Mouse (Mus musculus): ENCODE results near the gene Esyt2. TPM values are rescaled to one million over a fixed set of nuclear protein-coding genes. Genes with fewer than 3 reads are reported as not detected.

Esyt2 gene
- total RNA-seq, 2 experiments from 2014 or later = 58.3 to 64.6 TPM

DNA sequence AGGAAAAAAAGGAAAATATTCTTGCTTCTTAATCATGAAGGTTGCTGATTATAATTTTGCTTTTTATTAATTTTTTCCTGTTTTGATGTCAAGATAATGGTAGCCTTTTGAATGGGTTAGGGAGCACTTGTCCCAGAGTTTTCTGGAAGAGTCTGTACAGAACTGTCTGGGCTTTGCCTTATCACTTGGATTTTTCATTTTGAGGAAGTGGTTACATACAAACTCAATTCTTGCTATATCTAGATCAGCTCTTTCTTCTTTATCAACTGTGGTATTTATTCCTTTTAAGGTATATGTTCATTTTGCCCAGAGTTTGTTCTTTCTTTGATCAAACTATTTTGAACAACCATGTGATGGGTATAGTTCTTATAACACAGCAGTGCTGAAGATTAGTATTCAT is 81.1 kb downstream of the Esyt2 start:
- DNase-seq = no peak

DNA sequence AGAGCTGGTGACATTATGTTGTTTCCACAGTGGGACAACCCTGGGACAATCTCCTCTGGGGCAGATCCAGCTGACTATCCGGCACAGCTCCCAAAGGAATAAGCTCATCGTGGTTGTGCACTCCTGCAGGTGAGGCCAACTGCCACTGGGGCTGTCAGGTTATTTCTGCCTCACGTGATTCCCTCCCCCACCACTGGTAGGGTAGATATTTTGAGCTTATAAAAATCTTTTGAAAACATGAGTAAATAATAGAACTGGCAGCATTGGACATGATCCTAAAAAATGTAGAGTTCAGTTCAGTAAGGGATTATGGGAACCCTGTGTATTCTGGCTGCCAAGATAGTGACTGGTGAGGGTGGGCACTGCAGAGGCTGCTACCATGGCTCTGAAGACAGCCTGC is 85.9 kb downstream of the Esyt2 start:
- DNase-seq = no peak

DNA sequence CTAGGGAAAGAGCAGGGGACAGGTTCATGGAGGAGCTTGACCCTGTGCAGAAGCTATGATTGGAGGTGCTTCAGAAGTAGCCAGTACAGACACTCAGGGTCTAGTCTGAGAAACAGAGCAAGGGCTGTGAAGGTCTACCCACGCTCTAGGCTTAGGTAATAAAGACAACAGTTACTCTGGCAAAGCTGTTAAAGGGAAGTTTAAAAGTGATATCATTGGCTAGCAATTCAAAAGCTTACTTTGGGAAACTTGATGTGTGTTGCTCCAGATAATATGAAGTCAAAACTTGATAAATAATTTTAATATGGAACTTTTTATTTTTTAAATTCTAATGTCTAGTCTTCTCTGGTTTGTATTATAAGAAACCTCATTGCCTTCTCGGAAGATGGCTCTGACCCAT is 86.3 kb downstream of the Esyt2 start:
- no peak for DNase-seq

DNA sequence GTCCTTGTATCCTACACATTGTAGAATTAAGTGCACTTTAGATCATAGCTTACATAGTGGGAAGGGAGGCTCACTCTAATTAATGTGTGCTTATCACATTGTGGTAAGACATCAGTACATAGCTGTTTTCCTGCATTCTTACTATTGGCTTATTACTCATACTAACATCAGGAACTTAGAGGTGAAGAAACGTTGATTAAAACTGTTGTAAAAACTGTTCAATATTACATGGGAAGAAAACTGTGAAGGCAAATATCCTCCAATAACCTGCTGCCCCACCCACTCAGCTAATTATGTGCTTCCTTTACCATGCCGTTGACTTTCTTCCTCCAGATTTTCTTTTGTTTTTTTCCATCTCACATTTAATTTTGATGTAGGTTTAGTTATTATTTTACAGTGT is 87.9 kb downstream of the Esyt2 start:
- no peak for DNase-seq

DNA sequence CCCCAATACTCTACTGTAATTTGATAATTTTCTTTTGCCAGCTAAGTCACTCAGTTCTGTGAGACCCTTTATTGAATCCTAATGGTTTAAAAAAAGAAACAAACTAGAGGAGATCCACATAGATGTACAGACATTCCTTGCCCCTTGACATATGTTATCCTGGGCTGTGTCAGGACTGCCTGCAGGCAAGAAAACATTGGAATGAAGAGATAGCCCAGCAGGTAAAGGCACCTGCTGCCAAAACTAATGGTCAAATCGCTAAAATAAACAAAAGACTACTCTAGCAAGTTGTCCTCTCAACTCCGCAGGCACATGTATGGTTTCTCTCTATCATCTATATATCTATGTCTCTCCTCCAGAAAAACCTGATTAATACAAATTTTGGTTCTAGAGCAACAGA is 102.1 kb downstream of the Esyt2 start:
- no peak for DNase-seq

DNA sequence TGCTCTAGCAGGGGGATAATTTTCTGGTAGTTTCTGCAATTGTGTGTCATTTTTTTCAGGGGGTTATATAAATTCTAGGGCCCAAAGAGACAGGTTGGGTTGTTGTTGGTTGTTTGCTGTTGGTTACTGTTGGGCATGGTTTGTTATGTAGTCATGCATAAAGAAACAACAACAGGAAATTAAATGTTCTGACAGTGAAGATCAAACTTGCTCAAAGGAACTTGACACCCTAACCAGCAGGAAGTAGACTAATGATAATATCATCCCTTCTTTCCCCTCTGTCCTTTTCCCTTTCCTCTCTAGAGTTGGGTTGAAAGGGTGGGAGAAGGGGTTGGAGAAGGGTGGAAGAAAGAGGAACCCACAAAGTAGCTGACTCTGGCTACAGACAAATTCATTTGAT is 103.0 kb downstream of the Esyt2 start:
- DNase-seq = no peak

DNA sequence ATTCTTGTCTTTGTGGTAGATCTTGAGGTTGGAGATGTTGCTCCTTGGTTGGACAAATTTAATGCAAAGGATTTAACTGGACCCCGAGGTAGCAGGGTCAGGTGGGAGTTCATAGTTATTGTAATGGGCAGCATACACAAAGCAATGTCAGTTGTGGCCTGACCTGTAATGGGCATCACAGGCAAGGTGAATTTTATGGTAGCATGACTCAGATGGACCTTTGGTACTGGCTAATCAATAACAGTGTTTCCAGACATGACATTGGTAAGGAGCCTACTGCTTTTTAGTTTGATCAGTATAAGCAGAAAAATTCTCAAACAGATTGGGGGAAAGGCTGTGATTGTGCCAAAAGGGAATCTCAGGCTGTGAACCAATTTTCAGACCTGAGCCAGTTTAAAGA is 105.8 kb downstream of the Esyt2 start:
- no peak for DNase-seq

DNA sequence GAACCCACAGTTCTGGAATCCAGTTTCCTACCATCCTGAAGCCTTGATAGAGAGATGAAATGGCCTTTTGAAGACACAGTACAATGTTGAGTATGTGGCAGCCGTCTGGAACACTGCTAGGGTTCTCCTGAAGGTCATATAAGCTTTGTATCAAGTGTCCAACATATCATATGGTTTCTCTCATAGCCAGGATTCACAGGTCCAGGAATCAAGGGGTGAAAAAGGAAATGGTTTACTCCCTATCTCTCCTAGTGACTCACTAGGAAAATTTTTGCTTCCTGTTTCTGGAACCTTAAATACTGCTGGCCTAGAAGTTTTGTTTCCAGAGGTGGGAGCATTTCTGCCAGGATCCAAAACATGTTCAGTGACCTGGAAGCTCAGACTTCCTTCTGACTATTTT is 108.9 kb downstream of the Esyt2 start:
- DNase-seq = no peak

DNA sequence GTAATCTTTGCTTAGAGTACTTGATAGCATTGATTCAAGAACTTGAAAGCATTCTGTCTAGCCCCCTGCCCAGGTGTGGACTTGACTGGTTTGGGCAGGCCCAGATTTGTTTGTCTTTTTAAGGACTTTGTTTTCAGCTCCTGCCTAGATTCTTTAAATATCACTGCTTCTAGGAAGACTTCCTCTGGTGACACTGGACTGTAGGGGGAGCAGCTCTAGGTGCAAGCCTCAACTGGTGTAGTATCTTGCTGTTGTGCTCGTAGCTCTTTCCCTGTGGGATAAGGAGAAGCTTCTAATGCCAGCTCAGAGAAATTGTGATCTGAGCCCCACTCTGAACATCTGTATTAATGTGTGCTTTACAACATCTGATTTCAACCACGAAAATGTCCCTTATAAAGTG is 113.3 kb downstream of the Esyt2 start:
- no peak for DNase-seq

DNA sequence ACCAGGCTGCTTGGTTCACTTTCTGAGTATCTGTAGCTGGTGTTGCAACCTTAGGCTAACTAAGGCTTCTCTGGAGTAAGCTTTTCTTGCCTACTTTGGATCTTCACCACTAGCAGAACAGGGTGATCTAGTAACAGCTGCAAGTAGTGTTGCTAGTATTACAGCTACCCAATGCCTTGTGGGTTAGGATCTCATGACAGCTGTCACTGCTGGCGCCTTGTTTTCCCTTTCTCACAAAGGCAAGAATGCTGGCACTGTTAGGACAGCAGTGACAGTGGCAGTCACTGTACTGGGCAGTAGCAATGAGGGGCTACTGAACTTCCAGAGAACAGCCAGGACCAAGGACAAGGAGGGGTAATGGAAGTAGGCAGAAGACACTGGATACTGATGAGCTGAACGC is 114.3 kb downstream of the Esyt2 start:
- no peak for DNase-seq

DNA sequence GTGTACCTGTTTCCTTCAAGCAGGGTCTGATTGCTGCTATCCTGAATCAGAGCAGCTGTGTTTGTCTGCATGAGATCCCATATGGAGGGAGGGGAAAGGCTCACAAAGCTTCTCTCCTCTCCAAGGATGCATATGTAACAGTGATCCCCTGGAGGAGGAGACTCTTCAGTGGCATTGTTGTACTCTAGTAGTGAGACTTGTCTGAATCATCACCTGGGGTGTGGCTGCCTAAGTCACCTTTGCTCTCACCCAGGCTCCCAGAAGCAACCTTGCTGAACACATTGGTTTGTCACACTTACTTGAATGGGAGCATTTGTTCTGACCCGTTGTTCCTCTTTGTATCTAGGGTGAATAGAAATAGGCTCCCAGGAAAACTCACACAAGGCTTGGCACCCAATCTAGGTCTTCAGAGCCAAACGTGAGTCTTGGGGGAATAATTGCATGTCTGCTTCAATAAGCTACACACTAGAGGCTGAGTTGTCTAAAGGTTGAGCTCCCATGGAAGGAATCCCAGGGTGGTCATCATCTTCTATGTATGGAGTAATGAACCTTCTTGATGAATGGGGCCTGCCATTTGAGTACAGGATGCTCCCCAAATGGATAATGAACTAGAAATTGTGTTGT is 115.2 kb downstream of the Esyt2 start:
- DNase-seq = no peak

DNA sequence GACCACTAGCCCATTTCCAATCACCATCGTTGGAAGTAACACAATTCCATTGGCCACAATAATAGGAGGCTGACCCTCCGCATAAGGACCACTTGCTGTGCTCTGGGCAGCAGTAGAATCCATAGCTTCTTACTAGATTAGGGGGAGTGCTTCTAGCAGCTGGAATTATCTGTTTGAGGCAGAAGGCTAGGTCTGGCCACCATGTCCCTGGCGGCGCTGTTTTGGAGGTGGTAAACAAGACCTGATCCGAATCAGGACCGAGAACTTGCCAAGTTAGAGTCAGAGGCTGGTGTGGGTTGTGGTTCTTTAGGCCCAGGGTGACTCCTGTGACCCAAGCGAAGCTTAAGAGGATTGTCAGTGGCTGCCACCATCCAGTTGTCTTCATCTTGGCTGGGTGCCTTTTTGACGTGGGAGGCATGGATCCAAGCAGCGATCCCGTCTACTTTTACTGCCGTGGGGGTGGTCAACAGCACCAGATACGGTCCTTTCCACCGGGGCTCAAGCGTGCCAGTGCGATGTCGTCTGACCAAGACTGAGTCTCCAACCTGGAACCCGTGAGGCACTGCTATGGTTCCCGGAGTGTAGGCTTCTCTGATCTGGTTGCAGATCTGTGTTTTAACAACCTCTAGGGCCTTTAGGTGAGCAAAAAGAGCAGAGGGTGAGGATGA is 123.2 kb downstream of the Esyt2 start:
- DNase-seq = peak in 1 of 2 experiments; percentile 1

DNA sequence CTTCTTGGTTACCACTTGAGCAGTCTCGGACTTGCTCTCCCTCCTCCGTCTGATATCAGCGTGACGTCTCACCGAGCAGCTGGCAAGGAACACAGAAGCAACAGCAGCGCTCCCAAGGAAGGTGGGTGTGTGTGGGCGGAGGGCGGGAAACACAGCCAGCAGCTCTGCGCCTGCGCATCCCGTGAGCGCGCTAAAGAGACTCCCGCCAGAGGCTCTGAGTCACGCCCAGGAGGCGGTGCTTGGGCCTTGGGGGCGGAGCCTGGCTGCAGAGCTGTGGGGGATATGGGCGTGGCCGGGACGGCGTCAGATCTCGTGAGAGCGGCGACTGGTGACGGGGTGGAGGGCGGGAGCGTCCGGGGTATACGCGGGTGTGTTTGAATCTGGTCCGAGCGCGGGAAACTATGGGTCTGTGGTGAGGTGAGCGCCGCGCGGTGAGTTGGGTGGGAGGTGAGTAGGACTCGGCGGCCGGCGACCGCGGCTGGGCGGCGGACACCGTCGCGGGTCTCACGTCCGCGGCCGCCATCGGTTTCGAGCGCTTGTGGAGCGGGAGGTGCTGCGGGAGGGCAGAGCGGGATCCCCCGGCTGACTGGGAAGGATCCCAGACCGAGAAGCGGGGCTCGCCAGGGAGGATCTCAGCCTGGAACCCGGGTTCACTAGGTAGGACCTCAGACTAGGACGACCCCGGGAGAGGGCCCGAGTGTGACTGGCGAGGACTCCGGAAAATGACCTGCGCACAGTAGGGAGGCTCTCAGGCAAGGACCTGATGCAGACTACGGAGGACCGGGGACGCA is 124.2 kb downstream of the Esyt2 start, which contains the start of gene Ncapg2:
Gene Ncapg2, plus strand, starts transcription at position 358 of the 791 bp plus-strand sequence.
- DNase-seq = peak; percentile 99 to 100

DNA sequence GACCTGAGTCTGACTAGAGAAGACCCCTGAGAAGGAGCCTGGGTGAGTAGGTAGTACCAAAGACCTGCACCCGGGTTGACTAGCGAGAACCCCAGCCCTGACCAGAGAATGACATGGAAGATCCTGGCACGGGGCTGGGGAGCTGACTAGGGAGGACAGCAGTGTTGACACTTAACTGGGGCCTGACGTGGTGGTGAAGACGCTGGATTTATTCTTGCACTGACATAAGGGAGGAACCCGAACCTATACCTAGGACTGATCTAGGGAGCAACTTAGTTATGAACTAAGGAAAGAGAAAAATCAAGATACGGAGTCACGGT is 124.8 kb downstream of the Esyt2 start:
- DNase-seq = peak in 1 of 2 experiments; percentile 12

DNA sequence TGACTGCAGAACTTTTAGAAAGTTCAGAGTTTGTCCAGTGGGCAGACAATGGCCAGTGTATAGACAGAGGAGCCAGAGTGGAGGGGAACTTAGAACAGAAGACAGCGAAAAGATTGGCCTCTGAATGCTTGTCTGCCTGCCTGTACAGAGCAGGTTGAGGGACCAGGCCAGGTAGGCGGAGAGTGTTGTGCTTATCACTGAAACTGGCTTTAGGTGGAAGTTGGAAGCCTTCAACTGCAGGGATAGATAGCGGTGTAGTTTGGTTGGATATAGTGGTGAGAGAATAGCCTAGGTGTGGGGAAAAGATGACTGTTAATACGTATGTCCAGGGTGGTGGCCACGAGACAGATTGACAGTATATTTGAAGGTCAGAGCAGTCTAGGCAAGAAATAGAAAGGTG is 126.9 kb downstream of the Esyt2 start:
- no peak for DNase-seq

DNA sequence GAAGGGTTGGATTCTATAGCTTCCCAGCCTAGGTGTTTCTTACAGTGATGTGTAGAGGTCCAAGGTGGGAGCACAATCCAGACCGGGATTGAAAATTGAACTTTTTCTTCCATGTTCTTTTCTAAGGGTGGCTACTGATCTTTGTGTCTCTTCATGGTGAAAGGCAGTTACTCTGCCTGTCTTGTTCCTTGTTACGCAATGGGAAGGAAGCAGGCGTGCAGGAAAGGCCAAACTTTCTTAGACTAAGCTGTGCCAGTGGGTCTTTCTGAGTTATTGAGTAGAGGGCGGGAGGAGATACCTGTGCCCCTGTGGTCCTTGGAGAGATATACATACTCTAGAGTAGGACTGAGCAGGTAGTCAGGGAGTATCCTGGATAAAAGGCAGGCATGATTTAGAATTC is 133.9 kb downstream of the Esyt2 start:
- no peak for DNase-seq

DNA sequence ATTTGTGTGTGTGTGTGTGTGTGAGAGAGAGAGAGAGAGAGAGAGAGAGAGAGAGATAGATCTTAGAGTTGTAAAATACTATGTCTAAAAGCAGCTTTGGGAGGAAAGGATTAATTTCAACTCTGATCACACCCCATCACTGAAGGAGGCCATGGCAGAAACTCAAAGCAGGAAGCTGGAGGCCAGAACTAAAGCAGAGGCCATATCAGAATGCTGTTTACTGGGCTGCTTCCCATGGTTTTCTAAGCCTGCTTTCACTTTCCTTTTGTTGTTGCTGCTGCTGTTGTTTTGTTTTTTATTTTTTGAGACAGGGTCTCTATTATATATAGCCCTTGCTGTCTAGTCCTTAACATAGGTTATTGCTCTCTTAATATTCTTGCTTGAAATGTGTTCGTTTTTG is 135.5 kb downstream of the Esyt2 start:
- no peak for DNase-seq

DNA sequence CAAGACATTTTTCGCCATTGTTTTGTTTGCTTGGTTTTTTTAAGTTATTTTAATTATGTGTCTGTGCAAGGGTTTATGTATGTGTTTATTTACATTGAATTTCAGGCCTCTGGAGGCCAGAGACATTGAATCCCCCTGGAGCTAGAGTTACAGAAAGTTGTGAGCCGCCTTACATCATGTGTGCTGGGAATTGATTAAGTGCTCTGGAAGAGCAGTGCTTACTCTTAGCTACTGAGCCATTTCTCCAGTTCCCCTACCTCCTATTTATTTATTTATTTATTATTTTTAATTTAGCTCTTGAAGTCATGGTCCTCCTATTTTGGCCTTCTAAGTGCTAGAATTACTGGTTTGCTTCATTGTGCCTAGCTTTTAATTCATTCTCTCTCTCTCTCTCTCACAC is 140.7 kb downstream of the Esyt2 start:
- DNase-seq = no peak

DNA sequence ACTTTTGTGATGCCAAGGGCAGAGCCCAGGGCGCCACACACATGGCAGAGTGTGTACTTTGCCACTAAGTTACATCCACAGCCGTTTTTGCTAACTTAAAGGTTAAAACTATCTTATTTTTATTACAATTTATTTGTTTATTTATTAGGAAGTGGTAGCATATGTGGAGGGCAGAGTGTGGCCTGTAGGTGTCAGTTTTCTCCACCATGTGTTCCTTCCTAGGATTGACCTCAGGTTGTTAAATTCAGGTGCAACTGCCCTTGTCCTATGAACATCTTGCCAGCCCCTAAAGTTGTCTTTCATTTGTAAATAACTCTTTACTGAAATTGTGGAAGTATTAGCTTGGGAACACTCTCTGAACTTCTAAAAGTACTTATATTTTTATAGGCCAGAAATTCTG is 144.4 kb downstream of the Esyt2 start:
- DNase-seq = no peak

DNA sequence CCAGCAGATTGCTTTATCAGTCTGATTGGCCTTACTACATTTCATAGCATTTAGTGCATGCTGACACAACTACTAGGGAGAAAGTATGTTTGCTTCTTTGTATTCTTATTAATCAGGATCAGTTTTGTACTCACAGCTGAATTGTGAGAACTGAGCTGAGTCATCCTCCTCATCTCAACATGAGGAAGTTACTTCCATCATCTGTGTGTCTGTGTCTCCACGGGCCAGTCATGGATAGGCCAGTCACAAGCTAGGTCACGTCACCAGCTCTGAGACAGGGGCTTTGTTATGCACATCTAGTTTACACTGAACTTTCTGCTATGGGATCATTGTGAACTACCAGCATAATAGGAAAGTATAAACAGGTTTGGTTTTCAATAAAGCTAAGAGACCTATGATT is 152.7 kb downstream of the Esyt2 start:
- DNase-seq = no peak

DNA sequence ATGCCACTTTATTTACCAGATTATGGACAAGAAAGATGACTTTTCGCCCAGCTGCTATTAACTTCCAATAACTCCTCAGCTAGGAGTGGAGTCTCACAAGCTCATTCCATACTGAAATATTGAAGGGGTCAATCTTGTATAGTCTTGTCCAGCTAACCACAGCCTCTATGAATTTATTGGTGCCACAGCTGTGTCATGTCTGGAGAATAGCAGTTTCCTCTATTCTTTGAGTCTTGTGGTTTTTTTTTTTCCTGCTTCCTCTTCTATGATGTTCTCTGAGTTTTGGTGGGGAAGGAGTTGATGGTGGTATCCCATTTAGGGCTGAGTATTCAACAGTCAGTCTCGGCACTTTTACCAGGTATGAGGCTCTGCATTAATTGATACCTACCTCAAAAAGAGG is 154.2 kb downstream of the Esyt2 start:
- no peak for DNase-seq

DNA sequence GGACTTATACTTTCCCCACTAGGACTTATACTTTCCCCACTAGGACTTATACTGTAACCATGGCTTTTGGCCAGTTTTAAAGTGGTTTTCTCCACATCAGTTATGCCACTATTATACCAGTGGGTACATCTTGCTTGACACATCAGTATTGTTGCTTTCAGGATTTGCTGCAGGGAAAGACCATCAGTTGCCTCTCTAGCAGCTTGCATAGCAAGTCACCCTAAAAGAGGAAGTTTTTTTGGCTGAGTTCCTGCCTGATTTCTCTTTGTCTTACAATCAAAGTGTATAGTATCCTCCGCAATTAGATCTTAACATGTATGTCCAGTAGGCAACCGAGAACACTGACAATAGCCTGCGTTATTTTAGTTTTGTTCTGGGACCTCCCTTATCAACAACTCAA is 155.1 kb downstream of the Esyt2 start:
- DNase-seq = no peak

DNA sequence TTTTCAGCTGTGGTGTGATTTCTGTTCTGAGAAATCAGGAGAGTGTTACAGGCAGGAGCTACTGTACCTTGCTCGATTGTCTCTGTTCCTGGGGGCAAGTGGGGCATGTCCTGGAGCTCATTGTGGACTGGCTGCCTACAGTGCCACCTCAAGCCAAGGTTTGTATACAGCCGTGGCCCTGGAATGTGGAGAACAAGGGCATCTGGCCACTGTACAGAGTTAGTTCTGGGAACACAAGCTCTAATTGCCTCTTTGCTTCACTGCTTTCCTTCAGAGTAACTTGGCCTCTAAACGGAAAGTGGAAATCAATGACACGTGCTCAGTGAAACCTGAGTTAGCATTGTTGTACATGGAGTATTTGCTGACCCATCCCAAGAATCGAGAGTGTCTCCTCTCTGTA is 157.6 kb downstream of the Esyt2 start:
- DNase-seq = no peak

Data from adrenal gland, postnatal 36 days (tissue).